28 mouse cellular contexts compared by ENCODE assay signal in genomic region chr1:167057543-167057942, GRCm38 (mm10). TPM values are rescaled to one million over a fixed set of nuclear protein-coding genes. Genes with fewer than 3 reads are reported as not detected.
DNase-seq lines count a peak whose midpoint lies in the region; ATAC-seq and TF ChIP-seq lines count a peak whose summit lies in the region.
"Had no signal": no experiment of that assay in that cellular context is flagged by ENCODE, and none has a peak within 500 bp of the region (broad histone marks: within the 10 kb centered on the region; RNA-seq: fewer than 3 reads in every experiment).

No protein-coding gene starts in this region.

- H3K9me3 ChIP-seq in forebrain, postnatal 0 days (ENCODE audit: low read length), result no peaks in the 10 kb centered on the region
- H3K9me3 ChIP-seq in forebrain, embryonic 12.5 days, result no peaks in the 10 kb centered on the region
- H3K9me3 ChIP-seq in neural tube, embryonic 14.5 days (ENCODE audit: control insufficient read depth, low read length), result no peaks in the 10 kb centered on the region
- H3K9me3 ChIP-seq: embryonic facial prominence, embryonic 12.5 days; forebrain, embryonic 15.5 days; heart, embryonic 12.5 days; limb, embryonic 12.5 days; neural tube, embryonic 12.5 days had no signal

- ATAC-seq in forebrain, postnatal 0 days, result peak; percentile 43
- ATAC-seq in forebrain, embryonic 12.5 days (ENCODE audit: low FRiP score), result no peak
- no peak for ATAC-seq in neural tube, embryonic 14.5 days (ENCODE audit: low read depth)
- ATAC-seq: forebrain, embryonic 15.5 days; inflammation-experienced regulatory T-cells, adult 6 months; liver, postnatal 0 days; lung, postnatal 0 days had no signal

- no peak for DNase-seq in forebrain, postnatal 0 days
- DNase-seq in layer of hippocampus, adult 9-11 months, result peak; percentile 29
- DNase-seq in layer of hippocampus, postnatal 10 days (ENCODE audit: low spot score in 2 of 2), result no peak
- DNase-seq in neural tube, embryonic 10.5 days (ENCODE audit: extremely low spot score, low spot score), result no peak
- peak; percentile 44 for DNase-seq in telencephalon, adult 2 months (ENCODE audit: low read depth, low spot score)
- DNase-seq: adrenal gland, postnatal 36 days; cerebellum, adult 11 months; cerebellum, postnatal 14 days; gastrocnemius, postnatal 25 days; heart, adult 18-20 months; heart, postnatal 10 days; kidney, adult 18-20 months; kidney, postnatal 4 days; liver, postnatal 0 days; right cerebral cortex, postnatal 14 days; thymus, postnatal 14 days had no signal

- H3K9ac ChIP-seq in forebrain, postnatal 0 days, result no peak overlapping the region
- H3K9ac ChIP-seq in forebrain, embryonic 12.5 days, result no peak overlapping the region
- no peak overlapping the region for H3K9ac ChIP-seq in neural tube, embryonic 14.5 days (replicated peaks; ENCODE audit: low read depth, low read length)
- H3K9ac ChIP-seq: embryonic facial prominence, embryonic 12.5 days; forebrain, embryonic 15.5 days; heart, embryonic 12.5 days; limb, embryonic 12.5 days; liver, postnatal 0 days; neural tube, embryonic 12.5 days had no signal

- H3K36me3 ChIP-seq in forebrain, postnatal 0 days (ENCODE audit: insufficient read depth), result no peaks in the 10 kb centered on the region
- H3K36me3 ChIP-seq in forebrain, embryonic 12.5 days (replicated peaks), result no peaks in the 10 kb centered on the region
- no peaks in the 10 kb centered on the region for H3K36me3 ChIP-seq in neural tube, embryonic 14.5 days (ENCODE audit: control insufficient read depth, insufficient read depth, low read length)
- H3K36me3 ChIP-seq: embryonic facial prominence, embryonic 12.5 days; forebrain, embryonic 15.5 days; heart, embryonic 12.5 days; limb, embryonic 12.5 days; neural tube, embryonic 12.5 days had no signal

- no peak overlapping the region for H3K27ac ChIP-seq in forebrain, postnatal 0 days (ENCODE audit: low read depth, low read length)
- no peak overlapping the region for H3K27ac ChIP-seq in forebrain, embryonic 12.5 days
- 0 out of 2 replicates have a peak overlapping the region, but pooled peaks have one; percentile 28 for H3K27ac ChIP-seq in neural tube, embryonic 14.5 days (ENCODE audit: low read depth, low read length)
- H3K27ac ChIP-seq: embryonic facial prominence, embryonic 12.5 days; forebrain, embryonic 15.5 days; limb, embryonic 12.5 days; macrophage; neural tube, embryonic 12.5 days had no signal

- no peak overlapping the region for H3K4me2 ChIP-seq in forebrain, postnatal 0 days (ENCODE audit: low read depth)
- no peak overlapping the region for H3K4me2 ChIP-seq in forebrain, embryonic 12.5 days
- no peak overlapping the region for H3K4me2 ChIP-seq in neural tube, embryonic 14.5 days (ENCODE audit: low read depth, low read length)
- H3K4me2 ChIP-seq: embryonic facial prominence, embryonic 12.5 days; forebrain, embryonic 15.5 days; heart, embryonic 12.5 days; limb, embryonic 12.5 days; liver, embryonic 11.5 days; neural tube, embryonic 12.5 days had no signal

- no peaks in the 10 kb centered on the region for H3K27me3 ChIP-seq in forebrain, postnatal 0 days (ENCODE audit: insufficient read depth, low read length)
- H3K27me3 ChIP-seq in forebrain, embryonic 12.5 days, result no peaks in the 10 kb centered on the region
- no peaks in the 10 kb centered on the region for H3K27me3 ChIP-seq in neural tube, embryonic 14.5 days (ENCODE audit: control insufficient read depth, insufficient read depth, low read length)
- H3K27me3 ChIP-seq: embryonic facial prominence, embryonic 12.5 days; forebrain, embryonic 15.5 days; heart, embryonic 12.5 days; limb, embryonic 12.5 days; neural tube, embryonic 12.5 days had no signal

- H3K4me1 ChIP-seq in forebrain, postnatal 0 days (ENCODE audit: insufficient read depth), result peaks cover 4% of the 10 kb centered on the region; the same call in 1 of the 2 replicates
- peaks cover 29% of the 10 kb centered on the region for H3K4me1 ChIP-seq in forebrain, embryonic 12.5 days
- 0 out of 2 replicates have a peak, but pooled peaks cover 5% of the 10 kb centered on the region for H3K4me1 ChIP-seq in neural tube, embryonic 14.5 days (ENCODE audit: control insufficient read depth, insufficient read depth, low read length)
- H3K4me1 ChIP-seq: embryonic facial prominence, embryonic 12.5 days; heart, embryonic 12.5 days; limb, embryonic 12.5 days; neural tube, embryonic 12.5 days had no signal

- no peak overlapping the region for H3K4me3 ChIP-seq in forebrain, postnatal 0 days (ENCODE audit: low read depth, low read length)
- no peak overlapping the region for H3K4me3 ChIP-seq in forebrain, embryonic 12.5 days (replicated peaks)
- H3K4me3 ChIP-seq in neural tube, embryonic 14.5 days (ENCODE audit: low read depth, low read length), result no peak overlapping the region
- H3K4me3 ChIP-seq: embryonic facial prominence, embryonic 12.5 days; erythroblast, embryonic 14.5 days; forebrain, embryonic 15.5 days; heart, embryonic 12.5 days; limb, embryonic 12.5 days; neural tube, embryonic 12.5 days had no signal

- TF ChIP-seq CTCF in forebrain, postnatal 0 days (IDR thresholded peaks at IDR 0.05; ENCODE audit: low read depth), result no peak

- 43% methylated on average over 5 of the region's 5 CpGs for WGBS in forebrain, postnatal 0 days
- 73% methylated on average over 5 of the region's 5 CpGs for WGBS in forebrain, embryonic 12.5 days
- WGBS in neural tube, embryonic 14.5 days, result 55% methylated on average over 5 of the region's 5 CpGs

RNA-seq across cellular contexts. Expression of gene Fam78b, which starts 56.3 kb away (rescaled TPM):
- total RNA-seq in forebrain, postnatal 0 days (2014; rRNA removed), result 21.5 and 24.5 TPM in 2 replicates
- polyA plus RNA-seq in forebrain, postnatal 0 days (2015; fragmentation: Nextera tagmentation; extraction: Ambion mirVana), result 10.1 and 11.7 TPM in 2 replicates
- polyA plus RNA-seq in forebrain, embryonic 12.5 days (2016; fragmentation: Nextera tagmentation; extraction: Ambion mirVana), result 5.0 and 5.9 TPM in 2 replicates
- total RNA-seq in layer of hippocampus, postnatal 10 days (2021), result 10 to 100 TPM; 35.6 to 39.0 TPM
- polyA plus RNA-seq in neural tube, embryonic 14.5 days (2014; fragmentation: Nextera tagmentation; extraction: Ambion mirVana), result 12.9 and 15.8 TPM in 2 replicates
- polyA plus RNA-seq: erythroblast, embryonic 14.5 days; inflammation-experienced regulatory T-cells, adult 6 months had no signal

Comparison
In these comparisons a context has a peak if more than half of its experiments do, and no peak if none do; other contexts are left out.
1. DNase-seq: peak in layer of hippocampus, adult 9-11 months (single experiment) and telencephalon, adult 2 months (single experiment); none in forebrain, postnatal 0 days (single experiment), layer of hippocampus, postnatal 10 days (0 of 2) and neural tube, embryonic 10.5 days (single experiment).